Mouse (Mus musculus) E14TG2a.4 (cell line): ENCODE measurements around the gene Pknox1.

ENCODE experiments used
- H3K27me3 ChIP-seq: 2 replicates; pipeline ENCODE4 v1.6.1; 2014; ENCODE audit warnings: low read length, control low read depth; ENCODE audit not compliant: insufficient read depth
- H3K36me3 ChIP-seq: 2 replicates; pipeline ENCODE4 v1.6.1; 2014; ENCODE audit warnings: low read length, control low read depth; ENCODE audit not compliant: insufficient read depth
- H3K4me1 ChIP-seq: replicated peaks from 2 replicates; pipeline ENCODE4 v1.6.1; 2014; ENCODE audit warnings: low read depth, low read length, control low read depth
- H3K4me3 ChIP-seq: replicated peaks from 2 replicates; pipeline ENCODE4 v1.5.1; 2014; ENCODE audit warnings: mild to moderate bottlenecking, low read length
- H3K9me3 ChIP-seq: 2 replicates; pipeline ENCODE4 v1.6.1; 2014; ENCODE audit warnings: low read length, control low read depth
- CTCF ChIP-seq: conservative IDR thresholded peaks from 2 replicates; pipeline ENCODE4 v1.5.1; 2014; ENCODE audit warnings: low read length
- NANOG ChIP-seq: IDR thresholded peaks from 2 replicates; pipeline ENCODE4 v1.6.1; 2014; ENCODE audit warnings: borderline replicate concordance, low read length, mixed read lengths
- POU5F1 ChIP-seq: IDR thresholded peaks from 2 replicates; pipeline ENCODE4 v1.6.1; 2014; ENCODE audit warnings: low read length, borderline replicate concordance

Gene Pknox1

DNA sequence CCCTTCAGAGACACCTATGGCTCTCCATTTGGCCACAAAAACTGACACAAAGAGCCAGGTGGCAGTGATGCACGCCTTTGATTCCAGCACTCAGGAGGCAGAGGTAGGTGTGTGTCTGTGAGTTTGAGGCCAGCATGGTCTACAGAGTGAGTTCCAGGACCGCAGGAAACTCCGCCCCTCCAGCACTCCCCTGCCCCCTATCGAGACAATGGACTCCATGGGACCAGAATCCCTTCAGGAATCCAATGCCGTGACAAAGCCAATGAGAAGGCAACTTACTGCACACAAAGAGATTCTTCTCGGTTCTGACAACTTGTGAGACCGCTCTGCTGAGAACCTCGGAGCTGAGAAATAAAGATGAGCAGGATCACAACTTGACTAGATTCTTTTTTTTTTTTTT, 77.8 kb downstream of the Pknox1 start:
- TF ChIP-seq NANOG = no peak
- H3K27me3 ChIP-seq = peaks cover 29% of the 10 kb centered on the region
- H3K4me3 ChIP-seq = peak overlapping the region; percentile 57
- H3K9me3 ChIP-seq = no peaks in the 10 kb centered on the region
- H3K36me3 ChIP-seq = peaks cover 13% of the 10 kb centered on the region
- peaks cover 42% of the 10 kb centered on the region for H3K4me1 ChIP-seq

DNA sequence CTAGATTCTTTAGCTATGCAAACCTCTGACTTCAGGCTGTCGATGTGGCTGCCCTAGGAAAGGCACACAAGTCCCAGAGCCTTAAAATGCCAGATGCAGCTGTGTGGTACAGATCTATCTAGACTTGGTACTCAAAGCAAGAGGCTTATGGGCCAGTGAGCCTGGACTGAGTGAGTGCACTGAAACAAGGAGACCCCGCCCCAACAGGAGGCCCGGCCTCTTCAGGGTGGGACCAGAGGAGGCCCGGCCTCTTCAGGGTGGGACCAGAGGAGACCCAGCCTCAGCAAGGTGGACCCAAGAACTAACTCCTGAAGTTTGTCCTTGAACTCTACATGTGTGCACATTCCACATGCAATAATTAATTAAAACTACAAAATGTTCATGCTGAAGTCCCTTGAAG, 78.4 kb downstream of the Pknox1 start:
- H3K9me3 ChIP-seq = no peaks in the 10 kb centered on the region
- peaks cover 42% of the 10 kb centered on the region for H3K4me1 ChIP-seq
- no peak for TF ChIP-seq CTCF
- TF ChIP-seq POU5F1 = no peak
- no peak for TF ChIP-seq NANOG
- peaks cover 23% of the 10 kb centered on the region for H3K27me3 ChIP-seq
- 0 out of 2 replicates have a peak overlapping the region, but pooled peaks have one; percentile 23 for H3K4me3 ChIP-seq
- H3K36me3 ChIP-seq = peaks cover 19% of the 10 kb centered on the region

DNA sequence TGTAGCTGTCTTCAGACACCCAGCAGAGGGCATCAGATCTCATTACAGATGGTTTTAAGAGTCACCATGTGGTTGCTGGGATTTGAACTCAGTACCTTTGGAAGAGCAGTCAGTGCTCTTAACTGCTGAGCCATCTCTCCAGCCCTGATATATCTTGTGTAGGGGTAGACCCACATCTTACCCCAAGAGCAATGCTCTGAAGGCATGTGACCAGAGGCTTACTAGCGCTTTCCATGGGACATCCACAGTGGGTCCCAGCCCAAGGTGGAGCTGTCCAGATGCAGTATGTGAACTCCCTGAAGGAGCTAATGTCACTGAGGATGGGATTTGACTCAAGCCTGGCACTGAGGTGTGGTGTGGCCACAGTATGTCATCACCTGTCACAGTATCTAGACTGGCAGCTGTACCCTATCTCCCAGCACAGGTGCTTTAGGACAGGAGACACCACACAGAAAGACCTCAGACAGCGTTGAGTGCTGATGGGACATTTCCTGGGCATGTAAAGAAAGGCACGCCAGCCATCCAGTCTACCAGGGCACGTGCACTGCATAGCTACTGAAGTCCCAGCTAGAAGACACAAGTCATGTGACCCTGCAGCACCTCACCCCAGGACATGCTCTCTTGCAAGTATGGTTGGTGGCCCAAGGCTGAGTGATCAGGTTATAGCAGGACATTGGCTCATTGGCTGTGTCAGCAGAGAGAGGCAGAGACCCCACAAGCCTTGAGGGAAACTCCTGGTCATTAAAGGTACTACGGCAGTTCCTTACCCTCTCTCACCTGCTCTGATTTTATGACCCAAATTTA, 81.9 kb downstream of the Pknox1 start:
- no peaks in the 10 kb centered on the region for H3K9me3 ChIP-seq
- no peak overlapping the region for H3K4me3 ChIP-seq
- peaks cover 74% of the 10 kb centered on the region for H3K4me1 ChIP-seq
- peaks cover 54% of the 10 kb centered on the region for H3K36me3 ChIP-seq
- no peaks in the 10 kb centered on the region for H3K27me3 ChIP-seq
- TF ChIP-seq CTCF (no peak), POU5F1 (no peak), NANOG (no peak)

DNA sequence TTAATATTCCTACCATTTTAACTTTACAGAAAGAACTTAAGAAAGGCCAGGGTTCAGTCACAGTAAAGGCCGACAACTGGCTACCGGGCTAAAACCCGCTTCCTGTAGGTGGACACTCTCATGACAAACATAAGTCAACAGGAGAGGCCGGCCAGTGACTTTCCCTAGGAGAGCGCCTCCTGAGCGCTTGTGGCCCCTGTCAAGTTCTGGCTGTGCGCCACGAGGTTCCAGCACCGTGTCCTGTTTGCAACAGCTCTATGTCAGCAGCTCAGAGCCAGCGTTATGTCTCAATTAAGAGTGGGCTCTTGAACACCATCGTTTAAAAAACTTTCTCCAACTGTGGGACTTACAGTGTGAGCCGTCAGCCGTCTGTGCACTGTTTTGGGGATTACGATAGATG, 87.6 kb downstream of the Pknox1 start:
- H3K4me3 ChIP-seq = no peak overlapping the region
- no peaks in the 10 kb centered on the region for H3K9me3 ChIP-seq
- TF ChIP-seq CTCF (no peak), POU5F1 (no peak), NANOG (no peak)
- peaks cover 96% of the 10 kb centered on the region for H3K4me1 ChIP-seq
- no peaks in the 10 kb centered on the region for H3K27me3 ChIP-seq
- H3K36me3 ChIP-seq = peaks cover 99% of the 10 kb centered on the region

DNA sequence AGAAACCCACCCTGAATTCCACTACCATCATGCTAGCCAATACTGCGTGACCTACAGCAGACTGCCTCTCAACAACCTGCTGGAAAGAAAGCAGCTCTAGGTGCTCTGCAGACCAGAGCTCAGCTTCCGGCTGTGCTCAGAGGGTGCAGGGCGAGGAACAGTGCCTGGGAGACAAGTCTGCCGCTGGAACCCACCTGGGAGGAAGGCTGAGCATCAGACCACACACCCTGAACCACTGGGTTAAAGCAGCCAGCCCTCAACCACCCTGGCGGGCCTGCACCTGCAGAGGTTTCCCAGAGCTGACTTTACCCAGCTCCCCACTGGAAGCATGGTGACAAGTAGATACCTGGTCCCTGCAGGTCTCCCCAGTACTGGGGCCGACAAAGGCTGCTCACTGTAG, 88.7 kb downstream of the Pknox1 start:
- Histone ChIP-seq H3K9me3 (no peaks in the 10 kb centered on the region), H3K27me3 (no peaks in the 10 kb centered on the region), H3K4me3 (peak overlapping the region; percentile 37; the same call in 1 of the 2 replicates), H3K36me3 (peaks cover 95% of the 10 kb centered on the region), H3K4me1 (peaks cover 92% of the 10 kb centered on the region)
- TF ChIP-seq NANOG = no peak
- TF ChIP-seq POU5F1 = no peak
- no peak for TF ChIP-seq CTCF

DNA sequence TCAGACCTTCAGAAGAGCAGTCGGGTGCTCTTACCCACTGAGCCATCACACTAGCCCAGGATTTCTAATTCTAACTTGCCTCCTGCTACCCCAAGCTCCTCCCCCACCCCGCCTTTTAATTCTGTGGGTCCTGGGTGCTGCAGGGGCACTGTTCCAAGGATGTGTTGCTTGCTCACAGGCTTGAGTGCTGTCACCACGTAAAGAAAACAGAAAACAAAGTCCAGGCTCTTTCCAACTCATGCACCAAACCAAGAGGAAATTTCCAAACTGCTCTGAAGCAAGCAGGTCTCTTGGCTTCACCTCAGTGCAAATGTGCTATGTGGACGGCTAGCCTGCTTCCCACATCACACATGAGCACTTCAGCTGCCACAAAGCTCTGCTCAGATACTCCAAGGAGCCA, 90.8 kb downstream of the Pknox1 start:
- Histone ChIP-seq H3K9me3 (no peaks in the 10 kb centered on the region), H3K4me3 (peak overlapping the region; percentile 98), H3K27me3 (no peaks in the 10 kb centered on the region), H3K36me3 (peaks cover 74% of the 10 kb centered on the region), H3K4me1 (peaks cover 83% of the 10 kb centered on the region)
- no peak for TF ChIP-seq NANOG
- no peak for TF ChIP-seq POU5F1
- TF ChIP-seq CTCF = no peak

DNA sequence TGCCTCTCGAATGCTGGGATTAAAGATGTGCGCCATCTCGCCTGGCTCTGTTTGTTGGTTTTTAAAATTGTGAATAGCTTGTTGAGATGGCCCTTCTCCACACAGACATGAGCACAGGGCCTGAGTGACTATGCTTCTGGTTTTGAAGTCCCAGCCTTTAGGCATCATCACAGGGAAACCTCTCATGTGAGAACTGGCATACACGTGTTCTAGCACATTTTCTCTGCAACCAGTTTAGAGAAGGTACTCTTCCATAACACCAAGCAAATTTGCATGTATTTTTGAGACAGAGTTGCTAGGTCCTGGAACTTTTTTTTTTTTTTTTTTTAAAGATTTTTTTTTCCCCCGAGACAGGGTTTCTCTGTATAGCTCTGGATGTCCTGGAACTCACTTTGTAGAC, 92.1 kb downstream of the Pknox1 start:
- H3K4me1 ChIP-seq = peaks cover 70% of the 10 kb centered on the region
- peak overlapping the region; percentile 98 for H3K4me3 ChIP-seq
- no peaks in the 10 kb centered on the region for H3K9me3 ChIP-seq
- TF ChIP-seq POU5F1 = no peak
- no peaks in the 10 kb centered on the region for H3K27me3 ChIP-seq
- H3K36me3 ChIP-seq = peaks cover 61% of the 10 kb centered on the region
